Mouse (Mus musculus) midbrain, embryonic 11.5 days (tissue): ENCODE data around the gene Nup62. TPM values are rescaled to one million over a fixed set of nuclear protein-coding genes. Genes with fewer than 3 reads are reported as not detected.

Source experiments
- ATAC-seq: fragments of 200-750 bp; cut with Nextera tagmentation; 2 replicates; pipeline ENCODE4 v1.8.0; 2017; ENCODE audit warnings: moderate TSS enrichment, moderate library complexity; ENCODE audit not compliant: low FRiP score
- DNase-seq: peaks from one replicate; pipeline ENCODE4 v3.0.0; 2015; ENCODE audit warnings: low spot score; ENCODE audit errors: missing footprints
- H3K27ac ChIP-seq: fragments of 300-500 bp; sonication (generic); 2 replicates; pipeline ENCODE4 v1.5.1; 2014; ENCODE audit warnings: low read depth, low read length
- H3K27me3 ChIP-seq: fragments of 300-500 bp; sonication (generic); 2 replicates; pipeline ENCODE4 v1.6.1; 2014; ENCODE audit warnings: mild to moderate bottlenecking, low read length, moderate library complexity, mixed read lengths; ENCODE audit not compliant: control insufficient read depth, insufficient read depth
- H3K36me3 ChIP-seq: fragments of 300-500 bp; sonication (generic); 2 replicates; pipeline ENCODE4 v1.6.1; 2014; ENCODE audit warnings: mild to moderate bottlenecking, low read length, moderate library complexity, mixed read lengths; ENCODE audit not compliant: control insufficient read depth, insufficient read depth
- H3K4me1 ChIP-seq: fragments of 300-500 bp; sonication (generic); 2 replicates; pipeline ENCODE4 v1.6.1; 2014; ENCODE audit warnings: low read length; ENCODE audit not compliant: control insufficient read depth, insufficient read depth
- H3K4me2 ChIP-seq: fragments of 300-500 bp; sonication (generic); 2 replicates; pipeline ENCODE4 v1.6.1; 2014; ENCODE audit warnings: mild to moderate bottlenecking, moderate library complexity
- H3K4me3 ChIP-seq: fragments of 300-500 bp; sonication (generic); 2 replicates; pipeline ENCODE4 v1.5.1; 2014; ENCODE audit warnings: low read depth, low read length
- H3K9ac ChIP-seq: fragments of 300-500 bp; sonication (generic); 2 replicates; pipeline ENCODE4 v1.6.1; 2014; ENCODE audit warnings: low read length
- H3K9me3 ChIP-seq: fragments of 300-500 bp; sonication (generic); 2 replicates; pipeline ENCODE4 v1.6.1; 2016; ENCODE audit warnings: low read length; ENCODE audit not compliant: control insufficient read depth
- WGBS: fragments of 180-500 bp; shearing (Covaris S2); extraction: QIAGEN DNeasy Blood & Tissue Kit; methylation state at CpG from one replicate; pipeline ENCODE4 v1.1.7; 2014; 5-methylcytosine and 5-hydroxymethylcytosine counted together
- polyA plus RNA-seq: library from polyadenylated mRNA; unstranded; fragments of >200 nt; fragmentation: Nextera tagmentation; extraction: Ambion mirVana; gene quantifications from 2 replicates; pipeline ENCODE4 v1.2.1, GENCODE M21; 2014

Gene Nup62
- polyA plus RNA-seq, 1 experiment from 2014 or later: 64.1 TPM

- H3K9ac ChIP-seq: no peak overlapping the region
- DNase-seq (no peak), ATAC-seq (no peak)
- H3K27ac ChIP-seq: no peak overlapping the region
- no peaks in the 10 kb centered on the region for H3K4me1 ChIP-seq
- H3K36me3 ChIP-seq: no peaks in the 10 kb centered on the region
- 80% methylated on average over 2 of the region's 2 CpGs for WGBS
- no peak overlapping the region for H3K4me2 ChIP-seq
- no peaks in the 10 kb centered on the region for H3K27me3 ChIP-seq
- no peak overlapping the region for H3K4me3 ChIP-seq
- H3K9me3 ChIP-seq: no peaks in the 10 kb centered on the region
These were observed 7.0 kb upstream of the Nup62 start for GRCm38 (mm10) chr7:44808927-44809326.

GRCm38 (mm10) chr7:44809466-44809865 lies 6.4 kb upstream of the Nup62 start:
- DNase-seq: no peak
- 88% methylated on average over 3 of the region's 3 CpGs for WGBS
- no peak overlapping the region for H3K9ac ChIP-seq
- ATAC-seq: no peak
- H3K4me2 ChIP-seq: no peak overlapping the region
- H3K9me3 ChIP-seq: no peaks in the 10 kb centered on the region
- peaks cover under 1% of the 10 kb centered on the region; the same call in 1 of the 2 replicates for H3K4me1 ChIP-seq
- H3K27me3 ChIP-seq: no peaks in the 10 kb centered on the region
- H3K4me3 ChIP-seq: no peak overlapping the region
- H3K36me3 ChIP-seq: no peaks in the 10 kb centered on the region
- no peak overlapping the region for H3K27ac ChIP-seq

GRCm38 (mm10) chr7:44810365-44810764 lies 5.5 kb upstream of the Nup62 start:
- 82% methylated on average over 4 of the region's 4 CpGs for WGBS
- Histone ChIP-seq H3K9ac (no peak overlapping the region), H3K27ac (no peak overlapping the region), H3K9me3 (no peaks in the 10 kb centered on the region), H3K27me3 (no peaks in the 10 kb centered on the region), H3K4me1 (peaks cover 9% of the 10 kb centered on the region), H3K4me2 (no peak overlapping the region), H3K4me3 (no peak overlapping the region), H3K36me3 (no peaks in the 10 kb centered on the region)
- DNase-seq (no peak), ATAC-seq (no peak)

GRCm38 (mm10) chr7:44810819-44811557 lies 4.9 kb upstream of the Nup62 start:
- Histone ChIP-seq H3K36me3 (no peaks in the 10 kb centered on the region), H3K9ac (no peak overlapping the region), H3K27me3 (no peaks in the 10 kb centered on the region), H3K4me3 (no peak overlapping the region), H3K27ac (no peak overlapping the region), H3K9me3 (no peaks in the 10 kb centered on the region), H3K4me2 (no peak overlapping the region), H3K4me1 (peaks cover 9% of the 10 kb centered on the region)
- ATAC-seq (no peak), DNase-seq (no peak)
- WGBS: 76% methylated on average over 7 of the region's 7 CpGs

GRCm38 (mm10) chr7:44812651-44813325 lies 3.1 kb upstream of the Nup62 start:
- Histone ChIP-seq H3K36me3 (no peaks in the 10 kb centered on the region), H3K9me3 (no peaks in the 10 kb centered on the region), H3K9ac (no peak overlapping the region), H3K4me3 (no peak overlapping the region), H3K4me1 (peaks cover 16% of the 10 kb centered on the region), H3K27me3 (no peaks in the 10 kb centered on the region), H3K4me2 (no peak overlapping the region), H3K27ac (no peak overlapping the region)
- no peak for ATAC-seq
- 90% methylated on average over 20 of the region's 20 CpGs for WGBS
- DNase-seq: no peak

- Histone ChIP-seq H3K4me1 (peaks cover 28% of the 10 kb centered on the region), H3K4me3 (no peak overlapping the region), H3K27ac (no peak overlapping the region), H3K36me3 (no peaks in the 10 kb centered on the region), H3K27me3 (no peaks in the 10 kb centered on the region), H3K4me2 (no peak overlapping the region), H3K9ac (no peak overlapping the region), H3K9me3 (no peaks in the 10 kb centered on the region)
- ATAC-seq (no peak), DNase-seq (no peak)
- 91% methylated on average over 3 of the region's 3 CpGs for WGBS
These were observed 1.9 kb upstream of the Nup62 start for GRCm38 (mm10) chr7:44813985-44814384.

- Histone ChIP-seq H3K27me3 (no peaks in the 10 kb centered on the region), H3K4me3 (no peak overlapping the region), H3K9ac (peak overlapping the region; percentile 52; the same call in 1 of the 2 replicates), H3K9me3 (no peaks in the 10 kb centered on the region), H3K4me1 (peaks cover 30% of the 10 kb centered on the region), H3K4me2 (no peak overlapping the region), H3K27ac (no peak overlapping the region), H3K36me3 (no peaks in the 10 kb centered on the region)
- 93% methylated on average over 4 of the region's 4 CpGs for WGBS
- no peak for ATAC-seq
- DNase-seq: no peak
These were observed 1.5 kb upstream of the Nup62 start for GRCm38 (mm10) chr7:44814423-44814822.

GRCm38 (mm10) chr7:44814952-44815553 lies 835 bp upstream of the Nup62 start:
- no peaks in the 10 kb centered on the region for H3K36me3 ChIP-seq
- H3K4me1 ChIP-seq: peaks cover 32% of the 10 kb centered on the region
- H3K9ac ChIP-seq: peak overlapping the region; percentile 52
- H3K27ac ChIP-seq: peak overlapping the region; percentile 58
- H3K4me3 ChIP-seq: peak overlapping the region; percentile 86
- peak overlapping the region; percentile 97 for H3K4me2 ChIP-seq
- no peaks in the 10 kb centered on the region for H3K27me3 ChIP-seq
- ATAC-seq: no peak
- DNase-seq: peak; percentile 91
- WGBS: 36% methylated on average over 14 of the region's 14 CpGs
- H3K9me3 ChIP-seq: no peaks in the 10 kb centered on the region

- H3K9me3 ChIP-seq: no peaks in the 10 kb centered on the region
- no peaks in the 10 kb centered on the region for H3K27me3 ChIP-seq
- no peaks in the 10 kb centered on the region for H3K36me3 ChIP-seq
- ATAC-seq (no peak; the same call in 1 of the 2 replicates), DNase-seq (peak; percentile 95)
- peak within 1 kb of the TSS; percentile 93 for H3K27ac ChIP-seq
- under 1% methylated on average over 55 of the region's 57 CpGs for WGBS
- peak within 1 kb of the TSS; percentile 95 for H3K9ac ChIP-seq
- H3K4me1 ChIP-seq: peaks cover 32% of the 10 kb centered on the region
- peak within 1 kb of the TSS; percentile 97 for H3K4me2 ChIP-seq
- peak within 1 kb of the TSS; percentile 86 for H3K4me3 ChIP-seq
These were observed 658 bp downstream of the Nup62 start, which contains the start of gene Atf5 for GRCm38 (mm10) chr7:44816470-44817021. Gene Atf5, minus strand, starts transcription at chr7:44816658.
